Mouse (Mus musculus): Measurements from ENCODE around the gene Camk1g.

Camk1g gene

DNA sequence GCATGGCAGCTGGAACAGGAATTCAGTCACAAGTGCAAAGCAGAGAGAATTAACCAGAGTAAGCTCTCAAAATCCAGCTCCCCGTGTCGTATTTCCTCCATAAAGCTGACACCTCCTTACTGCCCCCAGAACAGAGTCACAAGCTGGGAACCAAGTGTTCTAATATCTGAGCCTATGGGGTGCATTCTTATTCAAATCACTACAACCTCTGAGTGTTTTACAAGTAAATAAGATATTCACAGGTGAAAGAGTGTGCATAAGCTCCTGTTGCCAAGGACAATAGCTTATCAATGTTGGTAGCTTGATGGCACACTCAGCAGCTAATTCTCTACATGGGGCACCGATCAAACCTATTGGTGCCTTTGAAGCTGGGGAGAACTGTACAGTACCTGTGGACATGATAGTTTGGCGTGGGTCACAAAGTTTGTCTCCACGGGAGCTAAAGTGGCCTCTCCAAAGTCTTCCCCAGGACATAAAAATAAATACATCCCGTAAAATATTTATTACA is 3.9 kb upstream of the Camk1g start:
- no peak for DNase-seq (ENCODE audit: low spot score)

DNA sequence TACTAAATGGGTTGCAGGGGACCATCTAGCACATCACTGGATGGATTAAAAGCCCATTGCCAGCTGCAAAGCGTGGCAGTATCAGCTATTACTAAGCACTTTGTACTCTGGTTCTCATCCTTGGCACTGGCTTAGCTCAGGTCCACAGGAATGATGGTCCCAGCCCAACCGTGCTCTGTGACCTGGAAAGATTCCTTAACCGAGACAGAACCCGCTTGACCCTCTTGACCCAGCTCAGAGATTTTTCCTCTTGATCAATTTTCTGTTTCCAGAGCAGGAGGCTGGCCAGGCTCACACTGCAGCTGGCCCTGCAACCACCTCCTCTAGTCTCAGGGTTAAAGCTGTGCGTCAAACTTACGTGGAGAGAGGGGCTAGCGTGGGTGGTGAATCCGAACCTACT is 1.0 kb downstream of the Camk1g start:
- no peak for DNase-seq (ENCODE audit: low spot score)

DNA sequence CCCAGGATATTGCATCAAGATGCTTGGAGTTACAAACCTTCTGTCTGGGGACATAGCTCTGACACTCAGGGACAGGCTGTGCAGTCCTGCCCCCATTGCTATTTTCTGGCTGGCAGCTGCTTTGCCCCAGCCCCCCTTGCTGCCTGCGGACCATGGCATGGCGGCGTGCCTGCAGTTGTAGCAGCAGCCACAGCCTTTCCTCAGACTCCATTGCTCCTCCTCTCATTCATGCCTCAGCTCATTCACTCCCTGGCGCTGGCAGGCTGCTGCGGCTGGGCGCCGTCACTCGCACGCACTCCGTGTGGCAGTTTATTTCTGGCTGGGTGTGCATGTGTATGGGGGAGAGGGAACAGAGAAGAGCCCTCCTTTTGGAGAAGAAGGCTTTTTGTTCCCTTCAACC is 2.0 kb downstream of the Camk1g start:
- DNase-seq (ENCODE audit: low spot score) = no peak

DNA sequence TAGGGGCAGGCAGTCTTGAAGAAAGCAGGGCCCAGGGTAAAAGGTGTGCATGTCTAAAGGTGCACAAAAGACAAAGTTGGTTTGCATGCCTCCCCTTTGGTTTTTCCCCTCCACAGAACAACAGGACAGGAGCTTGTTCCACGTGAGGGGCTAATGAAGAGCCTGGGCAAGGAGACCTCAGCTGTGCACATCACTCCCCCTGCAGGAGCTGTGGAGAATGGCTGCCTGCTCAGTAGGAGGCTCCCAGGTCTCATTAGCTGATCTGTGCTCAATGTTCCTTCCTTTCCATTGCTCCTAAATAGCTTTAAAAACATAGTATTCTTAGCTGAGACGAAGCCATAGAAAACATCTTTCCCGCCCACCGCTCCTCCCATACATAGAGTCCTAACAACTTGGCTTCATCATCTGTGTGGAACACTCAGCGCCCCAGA is 6.3 kb downstream of the Camk1g start:
- DNase-seq (ENCODE audit: low spot score) = peak; percentile 65

- no peak for DNase-seq (ENCODE audit: low spot score)
Observed at GRCm38 (mm10) chr1:193362078-193362477, 8.0 kb downstream of the Camk1g start.

DNA sequence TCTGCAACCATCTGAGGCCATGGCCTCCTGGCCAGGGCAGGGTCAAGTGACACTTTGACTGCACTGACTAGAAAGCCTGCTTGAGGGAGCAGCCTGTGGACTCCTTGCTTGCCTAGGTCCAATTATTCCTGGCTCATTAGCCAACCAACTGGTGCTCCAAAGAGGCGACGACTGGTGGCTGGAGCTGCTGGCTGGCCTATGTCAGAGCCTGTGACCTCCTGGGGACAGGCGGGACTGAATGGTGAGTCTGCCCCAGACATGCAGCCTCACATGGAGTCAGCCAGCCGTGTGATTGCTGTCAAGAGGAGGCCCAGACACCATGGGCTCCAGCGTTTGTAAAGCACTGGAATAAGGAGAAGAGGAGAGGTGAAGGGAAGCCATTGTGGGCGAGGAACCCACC is 8.9 kb downstream of the Camk1g start:
- no peak for DNase-seq (ENCODE audit: low spot score)

GRCm38 (mm10) chr1:193359199-193359598 is 10.9 kb downstream of the Camk1g start:
- no peak for DNase-seq (ENCODE audit: low spot score)

DNA sequence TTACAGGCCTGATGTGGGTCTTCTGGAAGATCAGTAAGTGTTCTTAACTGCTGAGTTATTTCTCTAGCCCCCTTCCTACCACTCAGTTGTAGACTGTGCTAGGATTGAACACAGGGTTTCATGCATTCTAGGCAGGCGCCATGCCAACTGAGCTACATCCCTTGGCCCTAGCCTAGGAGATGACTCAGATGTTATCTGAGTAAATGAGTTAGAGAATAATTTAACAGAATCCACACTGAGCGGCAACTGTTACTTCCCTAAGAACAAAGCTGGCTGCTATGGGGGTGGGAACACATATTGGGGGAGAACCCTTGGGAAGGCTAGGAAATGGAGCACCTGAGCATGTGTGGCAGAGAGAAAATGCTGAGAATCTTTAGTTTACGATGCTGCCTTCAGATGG is 18.5 kb downstream of the Camk1g start:
- DNase-seq (ENCODE audit: low spot score) = no peak

- DNase-seq (ENCODE audit: low spot score) = no peak
Observed at GRCm38 (mm10) chr1:193350546-193350801, 19.6 kb downstream of the Camk1g start.

DNA sequence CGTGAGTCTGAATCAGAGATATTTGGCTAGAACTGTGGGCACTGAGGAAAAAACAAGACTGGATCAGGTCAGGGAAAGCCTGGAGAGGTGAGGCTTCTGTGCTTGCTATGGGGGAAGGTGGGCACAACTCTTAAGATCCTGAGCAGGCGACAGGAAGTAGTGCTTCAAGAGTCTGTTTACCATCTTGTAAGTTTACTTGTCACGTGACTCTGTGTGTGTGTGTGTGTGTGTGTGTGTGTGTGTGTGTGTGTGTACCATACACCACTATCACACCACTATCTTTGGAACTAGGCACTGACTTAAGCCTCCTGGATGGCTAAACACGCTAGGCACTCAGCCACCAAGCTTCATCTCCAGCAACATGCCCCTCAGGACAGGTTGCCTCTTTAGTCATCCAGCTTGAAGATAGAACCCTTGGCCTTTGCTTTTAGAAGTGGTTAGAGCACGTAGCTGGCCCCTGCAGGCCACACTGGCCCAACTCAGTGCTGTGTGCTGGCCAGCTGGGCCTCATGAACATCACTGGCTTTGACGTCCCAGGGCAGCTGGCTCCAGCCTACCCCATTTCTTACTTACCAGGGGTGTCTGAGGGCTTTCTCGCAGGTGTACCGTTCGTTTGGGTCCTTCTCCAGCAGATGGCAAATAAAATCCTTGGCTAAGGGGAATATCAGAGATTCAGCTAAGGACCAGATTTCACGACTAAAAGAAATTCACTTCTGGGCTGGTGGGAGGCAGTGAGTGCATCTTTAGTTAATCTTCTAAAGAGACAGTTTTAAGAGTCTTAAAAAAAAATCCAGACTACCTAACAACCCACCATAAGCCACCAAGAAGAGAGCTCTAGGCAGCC is 20.2 kb downstream of the Camk1g start:
- DNase-seq (ENCODE audit: low spot score) = no peak

DNA sequence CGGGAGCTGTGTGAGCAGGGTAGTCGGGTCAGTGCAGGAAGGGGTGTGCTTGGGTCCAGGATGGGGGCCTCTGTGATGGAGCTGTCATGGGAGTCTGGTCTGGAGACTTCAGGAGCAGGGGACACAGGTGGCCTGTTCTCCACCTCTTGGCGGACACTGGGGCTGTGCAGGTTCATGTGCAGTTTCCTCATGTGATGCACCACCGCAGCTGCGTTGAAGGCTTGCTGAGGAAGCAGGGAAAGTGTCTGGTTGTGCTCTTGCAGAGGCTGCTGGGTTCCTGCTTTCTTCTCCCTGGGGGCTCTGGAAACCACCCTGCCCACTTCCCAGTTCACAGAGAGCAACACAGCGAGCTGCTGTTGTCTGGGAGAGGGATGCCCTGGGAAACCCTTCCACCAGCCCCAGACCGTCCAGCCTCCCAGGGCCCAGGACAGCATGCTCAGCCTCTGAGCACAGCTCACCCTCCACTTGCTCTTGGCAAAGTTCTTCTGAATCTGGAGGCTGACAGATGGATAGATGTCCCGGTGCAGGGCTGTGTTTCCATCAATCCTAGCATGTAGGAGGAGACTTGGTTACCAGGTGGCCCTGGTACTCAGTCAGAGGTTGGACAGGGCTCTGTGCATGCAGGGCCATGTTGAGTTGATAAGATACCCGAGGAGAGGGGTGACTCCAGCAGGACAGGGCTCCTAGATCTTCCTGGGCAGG is 21.7 kb downstream of the Camk1g start:
- no peak for DNase-seq (ENCODE audit: low spot score)

DNA sequence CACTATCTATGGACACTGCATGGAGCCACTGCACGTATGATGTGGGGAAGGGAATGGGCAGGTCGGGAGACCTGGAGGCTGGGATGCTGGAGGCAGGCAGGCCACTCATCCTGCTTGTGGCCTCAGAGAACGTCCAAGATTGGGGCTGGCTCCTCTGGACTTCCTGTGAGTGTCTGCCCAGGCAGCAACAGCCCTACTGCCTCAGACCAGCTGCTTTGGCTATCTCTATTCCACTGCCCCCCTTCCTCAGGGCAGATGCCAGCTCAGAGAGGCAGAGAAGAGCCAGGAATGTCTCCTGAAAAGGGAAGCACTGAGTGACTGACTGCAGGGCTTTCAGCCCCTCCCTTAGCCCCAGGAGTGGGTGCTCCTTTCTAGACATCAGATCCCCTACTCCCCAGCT is 23.2 kb downstream of the Camk1g start:
- DNase-seq (ENCODE audit: low spot score) = no peak

DNA sequence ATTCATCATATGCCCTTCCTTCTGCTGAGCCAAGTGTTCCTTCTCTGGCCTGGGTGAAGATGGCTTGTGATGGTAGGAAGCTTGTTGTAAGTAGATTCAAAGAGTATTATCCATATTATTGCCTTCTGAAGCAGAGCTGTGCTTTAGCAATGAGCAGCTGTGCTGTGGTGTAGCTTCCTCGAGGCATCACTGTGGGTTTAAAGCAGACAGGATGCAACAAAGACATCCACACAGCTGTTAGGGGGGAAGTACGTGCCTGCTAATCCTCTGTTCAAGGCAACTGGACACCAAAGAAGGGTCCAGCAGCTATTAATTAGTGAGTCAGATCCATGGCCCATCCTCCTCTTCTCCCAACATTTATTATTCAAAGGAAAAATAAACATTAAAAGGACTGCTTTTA is 25.1 kb downstream of the Camk1g start:
- DNase-seq (ENCODE audit: low spot score) = no peak

DNA sequence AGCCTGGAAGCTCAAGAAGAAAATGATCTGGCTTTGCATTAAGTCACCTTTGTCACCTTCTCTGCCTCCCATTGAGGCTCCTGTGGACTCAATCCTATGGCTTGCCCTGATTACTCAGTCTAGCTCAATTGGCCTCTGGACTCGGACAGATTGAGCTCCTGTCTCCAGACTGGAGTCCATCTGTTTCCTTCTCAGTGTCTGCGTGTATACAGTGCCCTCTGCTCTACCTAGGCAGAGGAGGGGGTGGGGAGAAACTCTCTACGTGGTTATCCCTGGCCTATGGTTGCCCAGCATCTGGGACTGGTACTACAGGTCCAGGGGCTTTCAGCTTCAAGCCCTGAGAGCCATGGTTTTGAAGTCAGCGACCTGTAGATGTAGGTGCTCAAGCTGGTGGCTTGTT is 26.2 kb downstream of the Camk1g start:
- DNase-seq (ENCODE audit: low spot score) = no peak

DNA sequence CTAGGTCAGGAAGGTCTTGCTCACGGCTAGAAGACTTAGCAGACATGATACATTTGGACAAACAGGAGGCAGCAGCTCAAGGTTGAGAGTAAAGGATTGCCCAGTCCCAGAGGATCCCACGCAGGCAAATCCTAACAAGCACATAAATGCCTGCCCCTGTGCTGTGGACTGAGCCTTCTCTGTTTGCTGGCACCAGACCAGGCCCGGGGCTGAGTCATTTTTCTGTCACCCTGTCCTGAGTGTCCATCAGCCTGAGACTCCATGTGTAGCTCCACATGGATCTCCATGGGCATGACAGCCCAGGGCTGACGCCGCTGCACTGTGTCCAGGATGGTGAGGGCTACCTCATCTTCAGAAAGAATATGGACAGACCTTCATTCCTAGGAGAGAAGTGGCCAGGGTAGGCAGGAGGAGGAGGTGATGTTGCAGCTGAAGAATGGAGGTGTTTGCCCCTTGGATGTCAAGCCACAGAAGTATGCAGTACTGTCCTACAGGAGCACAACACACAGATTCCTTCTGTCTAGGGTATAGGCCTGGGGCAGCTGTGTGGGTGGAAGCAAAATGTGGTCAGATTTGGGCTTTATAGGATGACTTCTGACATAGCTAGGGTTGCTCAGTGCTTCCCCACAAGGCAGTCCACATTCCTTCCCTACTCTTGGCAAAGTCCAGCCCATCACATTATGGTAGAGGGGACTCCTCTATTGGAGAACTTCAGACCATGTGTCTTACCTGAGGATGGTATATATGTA is 27.7 kb downstream of the Camk1g start:
- peak; percentile 55 for DNase-seq (ENCODE audit: low spot score)

- DNase-seq (ENCODE audit: low spot score) = no peak
Observed at GRCm38 (mm10) chr1:193338363-193338995, 31.6 kb downstream of the Camk1g start.

DNA sequence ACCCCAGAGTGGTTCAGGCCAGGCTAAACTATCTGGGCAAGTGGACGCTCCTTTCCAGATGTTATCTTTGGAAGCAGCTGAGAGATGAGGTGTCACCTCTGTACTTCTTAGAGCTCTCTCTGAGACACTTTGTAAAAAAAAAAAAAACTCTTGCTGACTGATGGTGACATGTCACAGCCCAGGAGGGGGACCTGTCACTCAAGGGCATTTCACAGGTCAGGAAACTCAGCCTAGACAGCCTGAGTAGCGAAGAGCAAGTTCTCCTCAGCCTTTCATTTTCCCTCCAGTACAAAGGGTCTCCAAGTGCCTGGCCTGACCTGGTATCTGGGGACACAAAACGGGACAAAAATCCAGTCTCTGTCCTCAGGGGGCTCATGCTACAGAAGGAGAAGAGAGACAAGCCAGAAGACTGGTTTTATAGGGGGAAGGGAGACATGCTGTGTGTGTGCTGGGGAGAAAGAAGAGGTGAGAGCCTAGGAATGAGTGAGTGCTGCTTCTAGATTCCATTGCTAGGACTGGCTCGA is 32.2 kb downstream of the Camk1g start:
- no peak for DNase-seq (ENCODE audit: low spot score)

- DNase-seq (ENCODE audit: low spot score) = no peak
Observed at GRCm38 (mm10) chr1:193337018-193337321, 33.1 kb downstream of the Camk1g start.

DNA sequence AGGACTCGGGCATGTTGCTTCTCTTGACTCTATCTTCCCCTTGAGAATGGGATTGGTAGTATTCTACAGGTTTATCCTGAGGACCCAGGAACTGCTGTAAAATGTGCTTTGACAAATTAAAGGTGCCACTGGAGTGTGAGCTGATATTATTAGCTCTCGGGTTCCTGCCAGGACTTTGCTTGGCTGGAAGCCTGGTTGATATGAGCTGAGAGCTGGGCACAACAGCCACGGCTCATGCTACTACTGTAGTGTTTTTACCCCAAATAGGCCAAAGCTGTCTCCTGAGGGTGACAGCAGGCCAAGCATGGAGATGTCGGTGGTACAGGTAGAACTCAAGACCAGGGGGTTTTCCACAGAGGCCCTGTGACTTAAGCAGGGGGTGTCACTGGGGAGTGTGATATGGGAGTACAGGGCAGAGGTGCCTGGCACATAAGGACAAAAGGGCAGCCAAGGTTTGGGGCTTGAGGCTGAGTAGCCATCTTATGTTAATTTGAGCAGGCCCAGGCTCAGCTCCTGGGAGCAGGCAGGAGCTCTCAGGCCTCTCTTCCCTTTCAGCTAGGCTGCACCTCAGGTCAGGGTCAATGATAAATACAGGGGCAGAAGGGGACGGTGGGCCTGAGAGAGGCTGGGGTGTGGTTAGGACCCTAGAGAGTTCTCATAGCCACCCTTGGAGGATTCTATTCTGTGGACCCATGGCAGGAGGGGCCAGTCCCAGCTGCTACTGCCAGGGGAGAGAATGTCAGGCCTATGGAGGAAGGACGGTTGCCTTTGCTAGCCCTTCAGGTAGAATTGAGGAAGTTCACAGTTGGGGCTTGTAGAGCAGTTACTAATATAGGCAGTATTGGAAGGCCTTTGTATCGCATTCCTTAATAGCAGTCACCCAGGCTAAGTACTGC is 33.7 kb downstream of the Camk1g start:
- DNase-seq (ENCODE audit: low spot score) = no peak

DNA sequence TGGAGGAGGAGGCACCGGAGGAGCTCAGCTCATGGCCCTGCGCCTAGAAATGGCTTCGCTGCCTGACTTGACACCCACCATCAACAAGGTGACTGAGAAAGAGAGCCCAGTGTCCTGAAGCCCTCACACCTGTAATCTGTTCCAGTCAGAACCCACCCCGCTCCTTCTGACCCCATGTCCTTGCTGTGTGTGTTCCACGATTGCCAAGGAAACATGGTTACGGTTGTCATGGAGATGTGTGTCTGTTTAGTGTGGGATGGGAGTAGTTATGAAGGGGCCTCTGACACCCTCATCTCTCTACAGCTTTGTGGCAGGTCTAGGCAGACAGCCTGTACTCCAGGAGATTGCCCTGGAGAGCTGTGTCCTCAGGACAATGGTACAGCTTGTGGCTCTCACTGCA is 35.6 kb downstream of the Camk1g start:
- DNase-seq (ENCODE audit: low spot score) = no peak

GRCm38 (mm10) chr1:193333776-193334175 is 36.3 kb downstream of the Camk1g start:
- no peak for DNase-seq (ENCODE audit: low spot score)

Measured in testis, postnatal 10 days (tissue).